In the genomic region with DNA sequence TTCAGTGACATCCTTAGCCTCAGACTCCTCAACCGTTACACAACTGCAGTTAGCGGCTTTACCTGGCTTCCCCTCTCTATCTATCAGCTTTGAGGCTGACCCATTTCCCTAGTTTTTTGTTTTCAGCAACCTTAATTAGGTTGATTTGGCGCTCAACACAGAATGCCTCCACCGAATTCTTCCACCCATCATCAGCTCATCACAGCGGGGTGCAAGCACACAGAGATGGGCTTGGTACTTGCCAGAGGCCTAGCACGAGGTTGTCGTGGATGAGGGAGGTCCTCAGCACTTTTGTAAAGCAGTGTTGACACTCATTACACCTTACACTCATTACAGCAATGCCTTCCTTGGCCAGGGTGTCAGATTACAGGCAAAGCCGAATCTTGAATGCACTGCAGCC, we compare ENCODE assay signal across 26 mouse cellular contexts. TPM values are rescaled to one million over a fixed set of nuclear protein-coding genes. Genes with fewer than 3 reads are reported as not detected.
DNase-seq lines count a peak whose midpoint lies in the region; ATAC-seq and TF ChIP-seq lines count a peak whose summit lies in the region.
"Had no signal": no experiment of that assay in that cellular context is flagged by ENCODE, and none has a peak within 500 bp of the region (broad histone marks: within the 10 kb centered on the region; RNA-seq: fewer than 3 reads in every experiment).

No protein-coding gene starts in this region.

- peak; percentile 6 for DNase-seq in embryonic facial prominence, embryonic 11.5 days (ENCODE audit: low spot score)
- no peak for DNase-seq in embryonic facial prominence, embryonic 10.5 days (ENCODE audit: low spot score)
- no peak for DNase-seq in midbrain, embryonic 10.5 days (ENCODE audit: low spot score)
- DNase-seq in midbrain, postnatal 0 days (ENCODE audit: low spot score) = no peak
- DNase-seq in retina, embryonic 14.5 days (ENCODE audit: low spot score) = peak; percentile 34
- DNase-seq in liver = no peak
- no peak for DNase-seq in ovary, postnatal 14 days (ENCODE audit: low spot score)
- DNase-seq: adrenal gland, adult 2 months; adrenal gland, postnatal 36 days; cerebellum, adult 11 months; cerebellum, adult 8-10 months; cerebellum, postnatal 14 days; embryo, embryonic 11 days; gastrocnemius, postnatal 36 days; heart, adult 18-20 months; heart, postnatal 10 days; heart, postnatal 4 days had no signal

- no peak overlapping the region; the same call in 1 of the 2 replicates for H3K4me2 ChIP-seq in embryonic facial prominence, embryonic 11.5 days (ENCODE audit: low read depth, low read length)
- no peak overlapping the region for H3K4me2 ChIP-seq in midbrain, postnatal 0 days (ENCODE audit: low read depth, low read length, poor library complexity, severe bottlenecking)
- H3K4me2 ChIP-seq: embryonic facial prominence, embryonic 13.5 days; hindbrain, embryonic 12.5 days had no signal

- H3K27me3 ChIP-seq in embryonic facial prominence, embryonic 11.5 days (ENCODE audit: control insufficient read depth, insufficient read depth, low read length) = no peaks in the 10 kb centered on the region
- peaks cover 8% of the 10 kb centered on the region for H3K27me3 ChIP-seq in embryonic facial prominence, embryonic 10.5 days (replicated peaks; ENCODE audit: low read depth, poor library complexity, severe bottlenecking)
- peaks cover 12% of the 10 kb centered on the region for H3K27me3 ChIP-seq in midbrain, embryonic 10.5 days (ENCODE audit: low read depth, poor library complexity, severe bottlenecking)
- H3K27me3 ChIP-seq in midbrain, postnatal 0 days (ENCODE audit: insufficient read depth, low read length) = no peaks in the 10 kb centered on the region
- H3K27me3 ChIP-seq: Patski had no signal

- ATAC-seq in embryonic facial prominence, embryonic 11.5 days (replicated peaks; ENCODE audit: insufficient number of reproducible peaks, low FRiP score, low TSS enrichment, low read depth) = no peak
- ATAC-seq in midbrain, postnatal 0 days (ENCODE audit: low FRiP score) = no peak
- ATAC-seq: forebrain, embryonic 16.5 days; hindbrain, embryonic 16.5 days; inflammation-experienced regulatory T-cells, adult 6 months; intestine, postnatal 0 days; Patski had no signal

- H3K4me3 ChIP-seq in embryonic facial prominence, embryonic 11.5 days (ENCODE audit: low read depth, low read length) = no peak overlapping the region
- no peak overlapping the region for H3K4me3 ChIP-seq in embryonic facial prominence, embryonic 10.5 days
- H3K4me3 ChIP-seq in midbrain, embryonic 10.5 days = no peak overlapping the region
- no peak overlapping the region for H3K4me3 ChIP-seq in midbrain, postnatal 0 days (ENCODE audit: low read depth, low read length)
- H3K4me3 ChIP-seq: embryonic facial prominence, embryonic 13.5 days; heart, embryonic 10.5 days; hindbrain, embryonic 12.5 days had no signal

- no peak for TF ChIP-seq CTCF in midbrain, postnatal 0 days (IDR thresholded peaks at IDR 0.05)

- no peak overlapping the region for H3K9ac ChIP-seq in embryonic facial prominence, embryonic 11.5 days (replicated peaks; ENCODE audit: low read length)
- H3K9ac ChIP-seq in midbrain, postnatal 0 days (replicated peaks; ENCODE audit: low read length, poor library complexity, severe bottlenecking) = no peak overlapping the region
- H3K9ac ChIP-seq: embryonic facial prominence, embryonic 13.5 days; hindbrain, embryonic 12.5 days had no signal

- 26% methylated on average over 8 of the region's 8 CpGs for WGBS in embryonic facial prominence, embryonic 11.5 days
- 29% methylated on average over 8 of the region's 8 CpGs for WGBS in embryonic facial prominence, embryonic 10.5 days
- WGBS in midbrain, embryonic 10.5 days = 34% methylated on average over 8 of the region's 8 CpGs
- WGBS in midbrain, postnatal 0 days = 36% methylated on average over 8 of the region's 8 CpGs

- no peaks in the 10 kb centered on the region for H3K36me3 ChIP-seq in embryonic facial prominence, embryonic 11.5 days (replicated peaks; ENCODE audit: control insufficient read depth, insufficient read depth, low read depth, low read length)
- H3K36me3 ChIP-seq in embryonic facial prominence, embryonic 10.5 days (replicated peaks) = no peaks in the 10 kb centered on the region
- H3K36me3 ChIP-seq in midbrain, embryonic 10.5 days = no peaks in the 10 kb centered on the region
- no peaks in the 10 kb centered on the region for H3K36me3 ChIP-seq in midbrain, postnatal 0 days (ENCODE audit: insufficient read depth, low read length)
- H3K36me3 ChIP-seq: embryonic facial prominence, embryonic 13.5 days; heart, embryonic 10.5 days had no signal

- no peaks in the 10 kb centered on the region for H3K9me3 ChIP-seq in embryonic facial prominence, embryonic 11.5 days (replicated peaks; ENCODE audit: control insufficient read depth, low read length)
- no peaks in the 10 kb centered on the region for H3K9me3 ChIP-seq in embryonic facial prominence, embryonic 10.5 days
- no peaks in the 10 kb centered on the region for H3K9me3 ChIP-seq in midbrain, embryonic 10.5 days (replicated peaks)
- H3K9me3 ChIP-seq in midbrain, postnatal 0 days (ENCODE audit: low read length) = no peaks in the 10 kb centered on the region
- H3K9me3 ChIP-seq: embryonic facial prominence, embryonic 13.5 days; heart, embryonic 10.5 days; hindbrain, embryonic 12.5 days had no signal

- H3K4me1 ChIP-seq in embryonic facial prominence, embryonic 11.5 days (ENCODE audit: control insufficient read depth, insufficient read depth, low read length) = no peaks in the 10 kb centered on the region
- H3K4me1 ChIP-seq in embryonic facial prominence, embryonic 10.5 days = peaks cover 26% of the 10 kb centered on the region
- H3K4me1 ChIP-seq in midbrain, embryonic 10.5 days = peaks cover 36% of the 10 kb centered on the region
- H3K4me1 ChIP-seq in midbrain, postnatal 0 days (ENCODE audit: insufficient read depth, low read length) = no peaks in the 10 kb centered on the region

- H3K27ac ChIP-seq in embryonic facial prominence, embryonic 11.5 days (replicated peaks; ENCODE audit: low read depth, low read length) = no peak overlapping the region
- no peak overlapping the region for H3K27ac ChIP-seq in embryonic facial prominence, embryonic 10.5 days (replicated peaks)
- 0 out of 2 replicates have a peak overlapping the region, but pooled peaks have one; percentile 38 for H3K27ac ChIP-seq in midbrain, embryonic 10.5 days (replicated peaks)
- H3K27ac ChIP-seq in midbrain, postnatal 0 days (ENCODE audit: low read depth, low read length) = no peak overlapping the region
- H3K27ac ChIP-seq: embryonic facial prominence, embryonic 13.5 days; heart, embryonic 10.5 days; hindbrain, embryonic 12.5 days had no signal

RNA-seq across cellular contexts. Expression of a gene that starts 6.3 kb away (rescaled TPM):
- polyA plus RNA-seq in embryonic facial prominence, embryonic 11.5 days (2014; fragmentation: Nextera tagmentation; extraction: Ambion mirVana) = not detected in 2 replicates
- polyA plus RNA-seq in embryonic facial prominence, embryonic 10.5 days (2016; fragmentation: Nextera tagmentation; extraction: Ambion mirVana) = 0.12 TPM in 1 of 2 replicates, not detected in the other
- 0.19 and 0.24 TPM in 2 replicates for polyA plus RNA-seq in midbrain, embryonic 10.5 days (2016; fragmentation: Nextera tagmentation; extraction: Ambion mirVana)
- total RNA-seq in midbrain, postnatal 0 days (2014; rRNA removed) = 1.1 TPM in 2 replicates
- 0.70 and 0.80 TPM in 2 replicates for polyA plus RNA-seq in midbrain, postnatal 0 days (2015; fragmentation: Nextera tagmentation; extraction: Ambion mirVana)
- total RNA-seq: common myeloid progenitor, adult 5-6 weeks had no signal
- polyA plus RNA-seq: forebrain, embryonic 16.5 days; heart, embryonic 10.5 days; intestine, postnatal 0 days had no signal

RNA-seq across cellular contexts. Expression of a gene that starts 16.4 kb away (rescaled TPM):
- polyA plus RNA-seq in embryonic facial prominence, embryonic 11.5 days (2014; fragmentation: Nextera tagmentation; extraction: Ambion mirVana) = 17.7 and 18.2 TPM in 2 replicates
- polyA plus RNA-seq in embryonic facial prominence, embryonic 10.5 days (2016; fragmentation: Nextera tagmentation; extraction: Ambion mirVana) = 23.7 and 24.5 TPM in 2 replicates
- polyA plus RNA-seq in midbrain, embryonic 10.5 days (2016; fragmentation: Nextera tagmentation; extraction: Ambion mirVana) = 23.4 and 28.2 TPM in 2 replicates
- 42.4 and 43.9 TPM in 2 replicates for total RNA-seq in midbrain, postnatal 0 days (2014; rRNA removed)
- polyA plus RNA-seq in midbrain, postnatal 0 days (2015; fragmentation: Nextera tagmentation; extraction: Ambion mirVana) = 5.2 and 5.7 TPM in 2 replicates
- polyA plus RNA-seq: inflammation-experienced regulatory T-cells, adult 6 months had no signal

Comparison
In these comparisons a context has a peak if more than half of its experiments do, and no peak if none do; other contexts are left out.
1. DNase-seq: peak in embryonic facial prominence, embryonic 11.5 days (single experiment) and retina, embryonic 14.5 days (single experiment); none in embryonic facial prominence, embryonic 10.5 days (single experiment), midbrain, embryonic 10.5 days (single experiment), midbrain, postnatal 0 days (single experiment), liver (single experiment) and ovary, postnatal 14 days (single experiment).